Mouse (Mus musculus) embryo, embryonic 11.5 days (tissue): ENCODE data around the gene Ccdc150.
A peak's percentile ranks its signal among the peaks of the same experiment; 100 is the strongest.

Source experiments
- DNase-seq: peaks from one replicate; pipeline ENCODE4 v3.0.0-alpha.2; 2012; ENCODE audit warnings: low read depth, low spot score

Ccdc150 gene

GRCm38 (mm10) chr1:54250158-54250866 is at the start of gene Ccdc150:
Gene Ccdc150, plus strand, starts transcription at chr1:54250683.
- peak; percentile 94 for DNase-seq

GRCm38 (mm10) chr1:54220273-54220672 is 30.2 kb upstream of the Ccdc150 start:
- no peak for DNase-seq

- DNase-seq, result no peak
Observed at GRCm38 (mm10) chr1:54242722-54243121, 7.8 kb upstream of the Ccdc150 start.

- no peak for DNase-seq
Observed at GRCm38 (mm10) chr1:54275552-54275951, 25.1 kb downstream of the Ccdc150 start.

GRCm38 (mm10) chr1:54279628-54280027 is 29.1 kb downstream of the Ccdc150 start:
- no peak for DNase-seq

- no peak for DNase-seq
Observed at GRCm38 (mm10) chr1:54280651-54281050, 30.2 kb downstream of the Ccdc150 start.

- DNase-seq, result no peak
Observed at GRCm38 (mm10) chr1:54306404-54306803, 55.9 kb downstream of the Ccdc150 start.

GRCm38 (mm10) chr1:54326647-54327046 is 76.2 kb downstream of the Ccdc150 start:
- DNase-seq, result no peak

- DNase-seq, result no peak
Observed at GRCm38 (mm10) chr1:54327876-54328545, 77.5 kb downstream of the Ccdc150 start.

- no peak for DNase-seq
Observed at GRCm38 (mm10) chr1:54332988-54333387, 82.5 kb downstream of the Ccdc150 start.

- DNase-seq, result no peak
Observed at GRCm38 (mm10) chr1:54354786-54355185, 104.3 kb downstream of the Ccdc150 start.

GRCm38 (mm10) chr1:54355485-54355884 is 105.0 kb downstream of the Ccdc150 start:
- DNase-seq, result no peak

GRCm38 (mm10) chr1:54356566-54356965 is 106.1 kb downstream of the Ccdc150 start:
- DNase-seq, result no peak

GRCm38 (mm10) chr1:54377506-54378051 is 127.1 kb downstream of the Ccdc150 start:
- DNase-seq, result no peak

GRCm38 (mm10) chr1:54380978-54381914 is 130.8 kb downstream of the Ccdc150 start:
- DNase-seq, result peak; percentile 50

GRCm38 (mm10) chr1:54384221-54384620 is 133.7 kb downstream of the Ccdc150 start:
- DNase-seq, result no peak

GRCm38 (mm10) chr1:54402736-54403135 is 152.3 kb downstream of the Ccdc150 start:
- no peak for DNase-seq
